12 mouse cellular contexts compared by ENCODE assay signal in the genomic region with DNA sequence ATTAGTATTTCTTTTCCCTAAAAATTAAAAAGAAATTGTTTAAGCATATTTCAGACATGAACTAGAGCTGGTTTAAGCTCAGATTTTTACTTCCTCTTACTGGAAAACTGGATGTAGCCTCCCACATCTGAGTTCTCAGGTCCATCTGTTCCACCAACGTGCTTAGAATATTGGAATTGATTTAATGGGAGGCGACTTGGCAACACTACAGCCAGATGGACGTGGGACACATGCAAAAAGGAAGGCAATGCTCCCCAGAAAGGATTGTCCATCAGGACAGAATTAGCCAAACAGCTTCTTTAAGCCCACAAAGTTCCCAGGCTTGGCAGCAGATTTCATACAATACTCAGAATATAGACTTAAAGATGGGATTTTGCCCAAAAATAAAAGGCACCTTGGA.
DNase-seq lines count a peak whose midpoint lies in the region; ATAC-seq lines count a peak whose summit lies in the region.
"Had no signal": no experiment of that assay in that cellular context is flagged by ENCODE, and none has a peak within 500 bp of the region (broad histone marks: within the 10 kb centered on the region; RNA-seq: fewer than 3 reads in every experiment).

No protein-coding gene starts in this region.

- 64% methylated on average over 3 of the region's 3 CpGs for WGBS in midbrain, embryonic 14.5 days
- 60% methylated on average over 3 of the region's 3 CpGs for WGBS in midbrain, embryonic 11.5 days

- no peaks in the 10 kb centered on the region for H3K27me3 ChIP-seq in midbrain, embryonic 14.5 days (ENCODE audit: control insufficient read depth, insufficient read depth, low read length)
- no peaks in the 10 kb centered on the region for H3K27me3 ChIP-seq in midbrain, embryonic 11.5 days (ENCODE audit: control insufficient read depth, insufficient read depth, low read length)
- H3K27me3 ChIP-seq: intestine, embryonic 15.5 days had no signal

- ATAC-seq in midbrain, embryonic 14.5 days (ENCODE audit: low FRiP score, low TSS enrichment) = no peak
- ATAC-seq in midbrain, embryonic 11.5 days (ENCODE audit: low FRiP score) = no peak
- ATAC-seq: intestine, embryonic 15.5 days had no signal

- intact Hi-C loops in left cerebral cortex, postnatal 14 days (cut with DNase I) = no loop called here
- intact Hi-C loops in heart, postnatal 25 days (cut with DNase I) = no loop called here

- no peak overlapping the region for H3K4me3 ChIP-seq in midbrain, embryonic 14.5 days (replicated peaks; ENCODE audit: low read depth, low read length)
- H3K4me3 ChIP-seq in midbrain, embryonic 11.5 days (ENCODE audit: low read depth, low read length) = no peak overlapping the region
- H3K4me3 ChIP-seq: intestine, embryonic 15.5 days had no signal

- no peaks in the 10 kb centered on the region for H3K36me3 ChIP-seq in midbrain, embryonic 14.5 days (ENCODE audit: control insufficient read depth, insufficient read depth, low read length)
- no peaks in the 10 kb centered on the region for H3K36me3 ChIP-seq in midbrain, embryonic 11.5 days (ENCODE audit: control insufficient read depth, insufficient read depth, low read length)
- H3K36me3 ChIP-seq: intestine, embryonic 15.5 days had no signal

- no peaks in the 10 kb centered on the region for H3K9me3 ChIP-seq in midbrain, embryonic 14.5 days (ENCODE audit: control insufficient read depth, low read length)
- no peaks in the 10 kb centered on the region for H3K9me3 ChIP-seq in midbrain, embryonic 11.5 days (ENCODE audit: control insufficient read depth, low read length)
- H3K9me3 ChIP-seq: intestine, embryonic 15.5 days had no signal

- no peak overlapping the region for H3K4me2 ChIP-seq in midbrain, embryonic 14.5 days (ENCODE audit: low read length)
- no peak overlapping the region for H3K4me2 ChIP-seq in midbrain, embryonic 11.5 days
- H3K4me2 ChIP-seq: intestine, embryonic 15.5 days; liver, embryonic 11.5 days had no signal

- peak; percentile 4 for DNase-seq in midbrain, embryonic 14.5 days
- DNase-seq in midbrain, embryonic 11.5 days (ENCODE audit: low spot score, missing footprints) = no peak
- DNase-seq in layer of hippocampus, adult 8-10 months (ENCODE audit: low spot score in 2 of 2) = peak; percentile 79 to 80
- peak; percentile 53 to 73 for DNase-seq in left cerebral cortex, postnatal 14 days (ENCODE audit: low spot score in 2 of 2)
- DNase-seq in heart, postnatal 25 days (ENCODE audit: low spot score) = no peak
- DNase-seq in spleen, postnatal 4 days (ENCODE audit: low spot score in 2 of 2) = no peak
- no peak for DNase-seq in urinary bladder, postnatal 36 days (ENCODE audit: low spot score in 2 of 2)
- no peak for DNase-seq in MN1 (ENCODE audit: low spot score)
- DNase-seq: heart, postnatal 14 days; kidney, postnatal 36 days had no signal

- no peak overlapping the region for H3K9ac ChIP-seq in midbrain, embryonic 14.5 days (replicated peaks; ENCODE audit: low read length)
- no peak overlapping the region for H3K9ac ChIP-seq in midbrain, embryonic 11.5 days (ENCODE audit: low read length)
- H3K9ac ChIP-seq: intestine, embryonic 15.5 days had no signal

- no peak overlapping the region for H3K27ac ChIP-seq in midbrain, embryonic 14.5 days (replicated peaks; ENCODE audit: low read depth, low read length)
- no peak overlapping the region for H3K27ac ChIP-seq in midbrain, embryonic 11.5 days (ENCODE audit: low read depth, low read length)
- H3K27ac ChIP-seq: intestine, embryonic 15.5 days had no signal

- H3K4me1 ChIP-seq in midbrain, embryonic 14.5 days (ENCODE audit: control insufficient read depth, insufficient read depth, low read length) = no peaks in the 10 kb centered on the region
- no peaks in the 10 kb centered on the region for H3K4me1 ChIP-seq in midbrain, embryonic 11.5 days (ENCODE audit: control insufficient read depth, insufficient read depth, low read length)
- H3K4me1 ChIP-seq: intestine, embryonic 15.5 days had no signal

Comparison
In these comparisons a context has a peak if more than half of its experiments do, and no peak if none do; other contexts are left out.
1. DNase-seq: peak in midbrain, embryonic 14.5 days (single experiment), layer of hippocampus, adult 8-10 months (2 of 2) and left cerebral cortex, postnatal 14 days (2 of 2); none in midbrain, embryonic 11.5 days (single experiment), heart, postnatal 25 days (single experiment), spleen, postnatal 4 days (0 of 2), urinary bladder, postnatal 36 days (0 of 2) and MN1 (single experiment).